Mouse (Mus musculus): ENCODE data around the gene Ifngr2.

Ifngr2 gene

GRCm38 (mm10) chr16:91561541-91562457 is 14.9 kb downstream of the Ifngr2 start:
- CTCF ChIA-PET = interaction anchor here (0.7 to 1.0 kb wide), 2 partner anchors 37 to 68 kb away, joined by 4 read pairs; no protein-coding TSS in a partner anchor

DNA sequence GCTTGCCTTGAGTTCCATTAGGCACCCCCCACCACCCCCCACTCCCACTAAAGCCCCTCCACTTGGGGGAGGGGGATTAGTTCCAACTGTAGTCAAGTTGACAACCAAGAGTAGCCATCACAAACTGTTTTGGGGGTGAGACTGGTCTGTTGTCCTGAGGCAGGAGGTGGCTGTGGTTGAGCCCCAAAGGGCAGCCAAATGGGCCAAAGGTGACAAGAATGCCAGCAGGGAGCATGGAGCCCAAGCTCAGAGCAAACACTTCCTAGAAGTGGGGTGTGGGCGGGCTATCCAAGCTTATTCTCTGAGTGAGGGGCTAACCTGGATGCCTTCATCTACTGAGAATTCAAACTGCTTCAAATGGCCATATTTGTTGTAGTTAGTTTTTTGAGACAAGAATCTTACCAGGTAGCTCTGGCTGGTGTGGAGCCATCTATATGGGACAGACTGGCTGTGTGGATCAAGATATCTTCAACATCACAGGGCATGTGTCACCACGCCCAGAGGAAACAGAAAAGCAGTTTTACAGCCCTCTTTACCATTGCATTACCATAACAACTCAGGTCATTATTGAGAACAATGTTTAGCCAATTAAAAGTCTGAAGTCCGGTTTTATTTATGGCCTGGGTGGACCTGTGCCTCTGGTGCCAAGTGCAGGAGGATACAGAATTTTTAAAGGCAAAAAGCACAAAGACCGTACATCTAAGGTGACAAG is 17.9 kb downstream of the Ifngr2 start:
- CTCF ChIA-PET = no interaction called here

GRCm38 (mm10) chr16:91565292-91565951 is 18.6 kb downstream of the Ifngr2 start:
- CTCF ChIA-PET = no interaction called here

DNA sequence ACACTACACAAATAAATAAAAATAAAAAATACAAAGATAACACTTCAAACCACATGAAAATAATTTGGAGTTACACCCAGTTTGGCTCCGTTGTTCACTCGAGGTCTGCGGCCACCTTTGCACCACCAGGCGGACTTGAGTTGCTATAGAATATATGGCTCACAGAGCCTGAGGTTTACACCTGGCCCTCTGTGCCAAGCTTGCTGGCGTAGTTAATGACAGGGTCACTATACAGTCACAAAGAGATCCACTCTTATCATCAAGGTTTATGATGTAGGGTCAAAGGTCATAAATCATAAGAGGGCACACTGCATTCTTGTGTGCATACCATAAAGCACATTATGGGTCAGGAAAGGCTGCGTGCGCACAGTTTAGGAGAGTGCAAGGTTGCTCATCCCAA is 19.1 kb downstream of the Ifngr2 start:
- CTCF ChIA-PET = no interaction called here

GRCm38 (mm10) chr16:91568960-91569359 is 22.1 kb downstream of the Ifngr2 start:
- CTCF ChIA-PET = interaction anchor here (0.7 kb wide), 1 partner anchor 261 kb away, joined by 4 read pairs; no protein-coding TSS in a partner anchor

DNA sequence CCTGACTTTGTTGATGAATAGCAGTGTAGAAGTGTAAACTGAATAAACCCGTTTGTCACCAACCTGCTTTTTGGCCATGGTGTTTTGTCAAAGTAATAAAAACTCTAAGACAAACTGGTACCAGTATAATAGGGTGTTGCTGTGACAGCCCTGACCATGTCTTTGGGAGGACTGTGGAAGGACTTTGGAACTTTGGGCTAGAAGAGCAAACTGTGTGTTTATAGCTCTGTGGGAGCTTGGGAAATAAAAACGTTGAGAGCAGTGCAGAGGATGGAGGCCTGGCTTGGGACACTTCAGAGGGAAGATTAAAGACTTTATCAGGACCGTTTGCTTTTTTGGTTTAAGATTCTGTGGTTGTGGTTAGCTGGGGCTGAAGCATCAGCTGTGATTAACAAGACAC is 24.2 kb downstream of the Ifngr2 start:
- CTCF ChIA-PET = no interaction called here

DNA sequence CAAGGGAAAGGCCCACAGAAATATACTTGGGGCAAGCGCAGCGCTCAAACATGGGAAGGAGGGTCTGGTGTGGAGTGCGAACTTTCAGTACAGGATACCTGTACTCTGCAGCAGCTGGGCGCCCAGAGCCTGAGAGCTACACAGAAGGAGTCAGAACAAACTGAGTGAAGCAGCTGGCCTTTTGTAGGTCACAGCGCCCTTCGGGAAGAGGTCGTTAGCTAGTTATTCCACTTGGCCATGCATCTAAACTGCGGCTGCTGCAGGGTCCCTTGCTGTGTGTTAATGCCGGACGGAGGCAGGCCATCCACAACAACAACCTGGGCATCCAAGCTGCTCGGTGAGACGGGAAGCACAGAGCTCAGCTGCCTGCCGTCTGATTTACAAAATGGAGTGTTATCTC is 28.3 kb downstream of the Ifngr2 start:
- CTCF ChIA-PET = no interaction called here

GRCm38 (mm10) chr16:91578980-91579720 is 32.3 kb downstream of the Ifngr2 start:
- CTCF ChIA-PET = no interaction called here

DNA sequence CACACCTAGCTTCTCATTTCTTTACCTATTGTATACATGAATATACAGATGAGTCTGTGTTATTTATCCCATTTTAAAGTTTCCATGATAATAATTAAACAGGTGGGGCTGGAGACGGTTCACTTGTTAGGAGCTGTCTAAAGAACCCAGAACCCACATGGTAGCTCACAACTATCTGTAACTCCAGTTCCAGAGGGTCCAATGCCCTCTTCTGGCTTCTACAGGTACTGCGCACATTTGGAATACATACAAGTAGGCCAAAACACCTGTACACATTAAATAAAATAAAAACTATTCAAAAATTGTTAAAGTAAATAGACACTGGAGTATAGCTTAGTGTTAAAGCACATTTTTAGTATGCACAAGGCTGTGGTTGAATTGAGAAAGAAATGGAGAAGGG is 35.4 kb downstream of the Ifngr2 start:
- CTCF ChIA-PET = no interaction called here

DNA sequence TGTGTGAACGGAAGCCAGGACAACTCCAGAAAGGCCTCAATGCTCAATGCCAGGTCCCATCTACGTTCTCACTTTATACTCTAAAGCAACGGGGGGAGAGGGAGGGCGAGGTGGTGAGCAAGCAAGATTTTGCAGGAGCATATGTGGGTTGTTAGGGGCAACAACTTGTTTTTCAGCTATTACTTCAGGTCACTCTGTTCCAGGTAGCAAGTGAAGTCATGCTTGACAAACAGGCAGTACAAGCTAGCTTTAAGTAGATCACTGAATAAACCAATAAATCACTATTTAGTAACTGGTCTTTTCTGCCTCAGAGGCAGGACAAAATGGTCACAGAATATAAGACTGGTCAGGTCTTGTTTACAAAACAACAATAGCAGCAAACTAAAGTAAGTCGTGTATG is 38.7 kb downstream of the Ifngr2 start:
- CTCF ChIA-PET = no interaction called here

- CTCF ChIA-PET = interaction anchor here (0.6 kb wide), 1 partner anchor 59 kb away, joined by 9 read pairs; no protein-coding TSS in a partner anchor
Measured at GRCm38 (mm10) chr16:91586244-91586643, 39.4 kb downstream of the Ifngr2 start.

GRCm38 (mm10) chr16:91587730-91588453 is 41.0 kb downstream of the Ifngr2 start:
- CTCF ChIA-PET = interaction anchor here (0.6 kb wide), 1 partner anchor 42 kb away, joined by 3 read pairs; no protein-coding TSS in a partner anchor

GRCm38 (mm10) chr16:91588703-91589102 is 41.8 kb downstream of the Ifngr2 start:
- CTCF ChIA-PET = no interaction called here

DNA sequence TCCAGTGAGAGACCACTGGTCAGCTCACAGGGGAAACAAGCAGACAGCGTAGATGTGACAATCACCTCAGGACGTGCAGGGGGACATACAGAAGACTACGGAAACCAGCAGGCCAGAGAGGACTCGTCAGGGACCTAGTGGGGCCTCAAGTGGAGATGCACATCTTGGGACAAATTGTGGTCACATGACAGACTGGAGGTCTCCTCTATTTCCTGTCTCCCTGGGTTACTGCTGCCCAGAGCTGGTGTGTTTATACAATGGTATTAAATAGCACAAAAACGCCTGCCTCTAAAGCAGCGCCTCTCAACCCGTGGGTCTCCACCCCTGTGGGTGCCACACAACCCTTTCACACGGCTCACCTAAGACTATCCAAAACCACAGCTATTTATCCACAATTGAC is 45.3 kb downstream of the Ifngr2 start:
- CTCF ChIA-PET = no interaction called here

DNA sequence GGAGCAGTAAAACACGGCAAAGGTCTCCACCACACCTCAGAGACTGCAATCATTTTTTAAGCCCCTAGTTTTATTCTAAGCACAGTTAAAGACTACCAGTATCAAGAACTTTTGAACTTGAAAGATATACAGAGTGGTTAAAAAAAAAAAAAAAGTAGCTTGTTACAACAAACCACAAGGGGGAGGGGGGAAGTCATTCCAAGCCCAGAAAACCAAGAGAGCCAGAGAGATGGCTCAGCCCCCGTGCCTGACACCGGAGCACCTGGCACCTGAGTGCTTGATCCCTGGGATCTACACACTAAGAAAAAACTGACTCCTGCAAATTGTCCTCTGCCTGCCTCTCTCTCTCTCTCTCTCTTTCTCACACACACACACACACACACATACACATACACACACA is 46.4 kb downstream of the Ifngr2 start:
- CTCF ChIA-PET = no interaction called here

DNA sequence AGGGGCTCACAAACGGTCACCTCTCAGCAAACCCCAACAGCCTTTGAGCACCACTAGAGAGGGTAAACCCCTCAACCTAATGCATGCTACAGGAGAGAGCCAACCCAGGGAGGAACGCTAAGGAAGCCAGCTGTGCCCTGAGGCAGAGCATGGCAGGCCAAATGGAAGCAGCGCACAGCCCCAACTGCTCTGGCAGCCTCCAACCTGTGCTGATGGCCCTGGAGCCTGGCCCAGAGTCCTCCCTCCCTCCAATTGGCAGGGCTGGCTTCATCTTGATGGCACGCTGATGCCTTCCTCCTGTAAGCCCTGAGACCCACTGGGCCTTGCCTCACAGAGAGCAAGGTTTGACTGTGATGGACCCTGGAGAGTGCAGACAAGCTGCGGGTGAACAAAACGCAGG is 48.2 kb downstream of the Ifngr2 start:
- CTCF ChIA-PET = no interaction called here

GRCm38 (mm10) chr16:91596397-91596778 is 49.5 kb downstream of the Ifngr2 start:
- CTCF ChIA-PET = no interaction called here

- CTCF ChIA-PET = no interaction called here
Measured at GRCm38 (mm10) chr16:91596779-91597671, 50.2 kb downstream of the Ifngr2 start.

- CTCF ChIA-PET = no interaction called here
Measured at GRCm38 (mm10) chr16:91597672-91598010, 50.8 kb downstream of the Ifngr2 start, which contains the start of gene Tmem50b. Gene Tmem50b, minus strand, starts transcription at chr16:91597800.

GRCm38 (mm10) chr16:91599242-91599641 is 52.4 kb downstream of the Ifngr2 start:
- CTCF ChIA-PET = no interaction called here

Measured in spleen, embryonic (tissue).